Mouse (Mus musculus) neural tube, embryonic 12.5 days (tissue): ENCODE measurements around the gene Rpl23. TPM values are rescaled to one million over a fixed set of nuclear protein-coding genes. Genes with fewer than 3 reads are reported as not detected.
A peak's percentile ranks its signal among the peaks of the same experiment; 100 is the strongest.

Experiments
- ATAC-seq: fragments of 200-750 bp; cut with Nextera tagmentation; 2 replicates; pipeline ENCODE4 v1.8.0; 2017; ENCODE audit warnings: low read depth, mild to moderate bottlenecking, moderate TSS enrichment, moderate library complexity; ENCODE audit not compliant: low FRiP score
- H3K27ac ChIP-seq: fragments of 300-500 bp; sonication (generic); 2 replicates; pipeline ENCODE4 v1.5.1; 2016
- H3K27me3 ChIP-seq: fragments of 300-500 bp; sonication (generic); replicated peaks from 2 replicates; pipeline ENCODE4 v1.6.1; 2016; ENCODE audit warnings: mild to moderate bottlenecking
- H3K36me3 ChIP-seq: fragments of 300-500 bp; sonication (generic); 2 replicates; pipeline ENCODE4 v1.6.1; 2016; ENCODE audit warnings: mild to moderate bottlenecking
- H3K4me1 ChIP-seq: fragments of 300-500 bp; sonication (generic); 2 replicates; pipeline ENCODE4 v1.6.1; 2016
- H3K4me2 ChIP-seq: fragments of 300-500 bp; sonication (generic); replicated peaks from 2 replicates; pipeline ENCODE4 v1.6.1; 2016; ENCODE audit warnings: mild to moderate bottlenecking
- H3K4me3 ChIP-seq: fragments of 300-500 bp; sonication (generic); 2 replicates; pipeline ENCODE4 v1.5.1; 2016
- H3K9ac ChIP-seq: fragments of 300-500 bp; sonication (generic); 2 replicates; pipeline ENCODE4 v1.6.1; 2016; ENCODE audit warnings: mild to moderate bottlenecking
- H3K9me3 ChIP-seq: fragments of 300-500 bp; sonication (generic); 2 replicates; pipeline ENCODE4 v1.6.1; 2016; ENCODE audit warnings: mild to moderate bottlenecking
- WGBS: fragments of 180-500 bp; shearing (Covaris S2); methylation state at CpG from one replicate; pipeline ENCODE4 v1.1.7; 2016; 5-methylcytosine and 5-hydroxymethylcytosine counted together
- polyA plus RNA-seq: library from polyadenylated mRNA; unstranded; fragments of >200 nt; fragmentation: Nextera tagmentation; extraction: Ambion mirVana; gene quantifications from 2 replicates; pipeline ENCODE4 v1.2.1, GENCODE M21; 2016

Gene Rpl23
- polyA plus RNA-seq, 1 experiment from 2014 or later = 369 TPM

DNA sequence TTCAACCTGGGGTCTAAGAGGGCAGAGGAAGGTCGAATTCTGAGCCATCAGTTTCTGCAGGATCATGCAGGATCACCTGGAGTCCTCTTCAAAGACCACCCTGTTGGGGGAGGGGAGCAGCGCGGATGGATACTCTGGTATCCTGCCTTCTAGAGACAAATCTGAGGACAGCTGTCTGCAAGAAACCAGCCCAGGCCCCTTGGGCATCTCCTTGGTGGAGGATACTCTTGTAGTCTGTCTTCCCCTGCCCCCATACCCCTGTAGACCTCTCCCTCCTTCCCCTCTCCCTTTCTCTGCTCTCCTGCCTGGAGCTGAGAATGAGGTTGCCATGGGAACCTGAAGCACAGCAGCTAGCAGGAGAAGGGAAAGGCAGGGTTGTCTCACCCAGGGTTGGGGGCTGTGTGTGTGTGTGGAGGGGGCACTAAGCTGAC is 30.3 kb upstream of the Rpl23 start:
- Histone ChIP-seq H3K4me2 (peak overlapping the region; percentile 46), H3K36me3 (peaks cover 47% of the 10 kb centered on the region), H3K4me3 (no peak overlapping the region), H3K9me3 (no peaks in the 10 kb centered on the region), H3K27me3 (no peaks in the 10 kb centered on the region), H3K9ac (peak overlapping the region; percentile 36), H3K4me1 (peaks cover 53% of the 10 kb centered on the region), H3K27ac (peak overlapping the region; percentile 61)
- peak; percentile 85 for ATAC-seq
- WGBS = 32% methylated on average over 3 of the region's 3 CpGs

DNA sequence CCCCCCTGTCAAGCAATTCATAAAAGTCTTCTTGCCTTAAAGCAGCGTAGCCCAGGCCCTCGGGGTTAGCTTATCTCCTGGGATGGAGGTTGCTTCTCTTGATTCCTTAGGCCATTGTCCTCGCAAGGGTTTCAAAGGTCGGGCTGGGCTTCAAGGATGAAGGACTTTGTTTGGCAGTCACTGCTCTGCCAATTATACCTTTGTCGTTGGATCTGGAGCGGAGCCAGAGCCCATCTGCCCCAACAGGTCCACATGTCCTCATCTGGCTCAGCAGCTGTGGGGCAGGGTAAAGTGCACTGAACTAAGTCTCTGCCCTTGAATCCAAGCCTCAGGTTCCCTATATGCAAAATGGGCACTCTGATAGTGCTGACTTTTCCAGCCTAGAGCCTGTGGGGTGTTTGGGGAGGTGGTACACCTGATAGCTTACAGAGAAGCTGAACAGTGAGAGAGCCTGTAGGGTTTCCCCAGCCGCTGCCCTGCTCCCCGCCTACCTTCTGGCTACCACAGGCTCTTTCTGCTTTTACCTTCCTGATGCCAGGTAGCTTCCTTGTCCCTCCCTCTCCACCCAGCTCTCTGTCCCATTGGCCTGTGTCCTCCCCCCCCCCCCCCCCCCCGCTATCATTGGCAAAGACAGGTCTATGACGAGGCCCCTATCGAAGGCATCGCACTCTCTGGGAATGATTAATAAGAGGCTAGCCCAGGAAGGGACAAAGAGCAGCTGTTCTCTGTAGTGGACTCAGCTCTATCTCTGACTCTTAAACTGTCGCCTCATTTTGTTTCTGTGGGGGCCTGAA is 29.5 kb upstream of the Rpl23 start:
- Histone ChIP-seq H3K4me2 (peak overlapping the region; percentile 46), H3K9me3 (no peaks in the 10 kb centered on the region), H3K4me3 (no peak overlapping the region), H3K27me3 (no peaks in the 10 kb centered on the region), H3K9ac (peak overlapping the region; percentile 36; the same call in 1 of the 2 replicates), H3K27ac (peak overlapping the region; percentile 61), H3K4me1 (peaks cover 55% of the 10 kb centered on the region), H3K36me3 (peaks cover 49% of the 10 kb centered on the region)
- 33% methylated on average over 13 of the region's 13 CpGs for WGBS
- ATAC-seq = 0 out of 2 replicates have a peak, but pooled peaks have one; percentile 19

DNA sequence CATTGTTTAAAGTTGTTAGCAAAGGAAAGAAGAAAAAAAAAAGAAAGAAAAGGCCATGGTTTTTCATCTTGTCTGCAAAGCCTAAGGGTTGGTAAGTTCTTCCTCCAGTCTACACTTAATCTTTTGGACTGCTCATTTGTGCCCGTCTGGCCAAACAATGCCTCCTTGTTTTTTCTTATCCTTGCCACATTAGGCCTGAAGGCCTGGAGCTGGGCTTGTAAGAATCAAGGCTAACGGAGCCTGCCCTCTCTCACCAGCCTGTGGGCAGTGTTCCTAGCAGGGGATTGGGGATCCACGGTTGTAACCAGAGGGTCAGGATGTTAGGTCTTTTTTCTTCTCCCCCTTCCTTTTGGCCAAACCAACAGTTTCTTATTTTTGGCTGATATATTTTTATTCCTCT is 28.7 kb upstream of the Rpl23 start:
- Histone ChIP-seq H3K27me3 (no peaks in the 10 kb centered on the region), H3K4me1 (peaks cover 63% of the 10 kb centered on the region), H3K4me3 (no peak overlapping the region), H3K9ac (no peak overlapping the region), H3K9me3 (no peaks in the 10 kb centered on the region), H3K27ac (no peak overlapping the region), H3K4me2 (no peak overlapping the region), H3K36me3 (peaks cover 44% of the 10 kb centered on the region)
- WGBS = 28% methylated on average over 3 of the region's 3 CpGs
- ATAC-seq = no peak

DNA sequence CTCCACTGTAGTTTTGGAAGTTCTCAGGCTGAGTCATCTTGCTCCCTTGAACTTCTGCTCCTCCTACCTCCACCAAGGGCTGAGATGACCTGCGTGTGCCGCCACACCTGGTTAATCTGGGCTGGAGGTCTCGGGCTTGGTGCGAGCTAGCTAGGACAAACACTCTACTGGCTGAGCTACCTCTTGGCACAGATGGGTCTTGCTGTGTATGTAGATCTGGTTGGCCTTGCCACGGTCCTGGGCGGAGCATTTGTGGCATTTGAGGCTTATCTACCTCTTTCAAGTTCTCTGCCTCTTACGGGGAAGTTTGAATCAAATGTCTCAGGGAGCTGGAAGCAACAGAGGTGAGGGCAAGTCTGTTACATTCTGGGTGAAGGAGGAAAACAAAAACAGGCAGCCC is 28.1 kb upstream of the Rpl23 start:
- 91% methylated on average over 7 of the region's 7 CpGs for WGBS
- no peak overlapping the region for H3K4me3 ChIP-seq
- no peak overlapping the region for H3K27ac ChIP-seq
- peaks cover 38% of the 10 kb centered on the region for H3K36me3 ChIP-seq
- H3K9me3 ChIP-seq = no peaks in the 10 kb centered on the region
- no peak overlapping the region for H3K9ac ChIP-seq
- no peak for ATAC-seq
- H3K27me3 ChIP-seq = no peaks in the 10 kb centered on the region
- peaks cover 69% of the 10 kb centered on the region for H3K4me1 ChIP-seq
- no peak overlapping the region for H3K4me2 ChIP-seq

DNA sequence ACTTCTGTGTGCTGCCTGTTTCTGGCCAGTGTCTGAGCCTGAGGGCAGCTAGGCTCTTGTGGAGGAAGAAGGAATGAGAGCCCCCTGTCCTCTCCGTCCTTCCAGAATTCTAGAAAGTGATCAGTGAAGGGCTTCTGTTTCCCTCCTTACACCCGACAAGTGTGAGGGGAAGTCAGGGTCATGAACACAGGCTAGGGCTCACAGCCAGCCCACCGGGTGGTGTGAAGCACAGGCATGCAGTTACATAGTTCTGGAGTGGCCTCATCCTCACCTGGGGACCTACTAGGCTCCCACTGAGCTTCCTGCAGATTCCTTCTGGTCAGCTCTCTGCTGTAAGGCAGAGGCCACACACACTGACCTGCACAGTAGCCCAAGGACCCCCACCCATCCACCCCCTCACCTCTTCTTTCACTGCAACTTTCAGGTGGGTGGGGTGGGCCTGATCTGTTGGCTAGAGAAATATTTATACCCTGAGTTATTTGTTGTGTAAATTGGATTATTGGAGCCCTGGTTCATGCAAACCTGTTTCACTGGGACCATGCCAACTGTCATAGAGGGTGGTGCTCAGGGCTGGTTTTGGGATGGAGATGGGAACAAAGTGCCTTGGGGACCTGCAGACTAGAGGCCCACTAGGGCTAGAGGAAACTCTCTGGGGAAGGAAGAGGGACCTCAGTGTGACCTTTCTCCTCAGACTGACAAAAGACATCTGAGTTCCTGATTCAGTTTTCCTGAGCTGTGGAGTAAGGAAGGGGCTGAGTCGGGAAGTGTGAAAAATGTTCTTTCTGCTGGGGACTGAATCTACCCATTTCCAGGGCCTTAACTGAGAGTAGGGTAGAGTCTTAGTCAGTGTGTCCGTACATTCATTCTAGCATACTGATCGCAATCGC is 27.2 kb upstream of the Rpl23 start:
- H3K9ac ChIP-seq = no peak overlapping the region

DNA sequence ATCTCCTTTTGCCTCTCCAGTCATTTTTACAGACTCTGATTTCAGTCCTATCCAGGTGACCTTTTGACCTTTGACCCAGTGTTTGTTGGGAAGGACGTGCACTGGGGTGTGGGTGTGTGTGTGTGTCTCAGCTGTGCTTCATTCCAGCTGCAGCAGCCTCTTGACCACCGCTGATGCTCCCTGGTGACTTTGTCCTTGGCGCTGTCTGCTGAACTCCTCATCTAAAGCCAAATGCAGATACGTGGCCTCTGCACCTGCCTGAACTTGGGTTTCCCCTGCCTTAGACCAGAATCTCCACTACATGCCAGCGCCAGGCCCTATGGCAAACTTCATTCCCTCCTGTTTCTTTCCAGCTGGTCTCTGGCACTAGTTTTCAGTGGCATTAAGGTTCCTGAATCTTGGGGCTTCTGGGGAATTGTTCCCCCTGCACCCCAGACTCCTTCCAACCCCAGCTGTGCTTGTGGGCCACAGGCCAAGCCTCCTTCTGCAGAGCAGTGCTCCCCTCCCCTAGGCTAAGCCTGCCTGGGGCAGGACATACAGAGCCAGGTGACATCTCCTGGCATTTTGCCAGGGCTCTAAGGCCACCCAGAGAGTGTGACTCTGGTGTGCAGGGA is 26.5 kb upstream of the Rpl23 start:
- no peak for ATAC-seq
- peaks cover 85% of the 10 kb centered on the region for H3K4me1 ChIP-seq
- H3K9ac ChIP-seq = no peak overlapping the region
- WGBS = 48% methylated on average over 5 of the region's 5 CpGs
- no peaks in the 10 kb centered on the region for H3K27me3 ChIP-seq
- H3K4me2 ChIP-seq = peak overlapping the region; percentile 25; the same call in 1 of the 2 replicates
- no peaks in the 10 kb centered on the region for H3K9me3 ChIP-seq
- H3K27ac ChIP-seq = peak overlapping the region; percentile 42; the same call in 1 of the 2 replicates
- no peak overlapping the region for H3K4me3 ChIP-seq
- peaks cover 29% of the 10 kb centered on the region for H3K36me3 ChIP-seq

More for the DNA sequence above, 27.2 kb upstream of the Rpl23 start:
- Histone ChIP-seq H3K4me3 (no peak overlapping the region), H3K4me1 (peaks cover 78% of the 10 kb centered on the region), H3K4me2 (0 out of 2 replicates have a peak overlapping the region, but pooled peaks have one; percentile 25), H3K36me3 (peaks cover 29% of the 10 kb centered on the region), H3K27me3 (no peaks in the 10 kb centered on the region), H3K9me3 (no peaks in the 10 kb centered on the region), H3K27ac (no peak overlapping the region)
- 78% methylated on average over 7 of the region's 7 CpGs for WGBS
- no peak for ATAC-seq

DNA sequence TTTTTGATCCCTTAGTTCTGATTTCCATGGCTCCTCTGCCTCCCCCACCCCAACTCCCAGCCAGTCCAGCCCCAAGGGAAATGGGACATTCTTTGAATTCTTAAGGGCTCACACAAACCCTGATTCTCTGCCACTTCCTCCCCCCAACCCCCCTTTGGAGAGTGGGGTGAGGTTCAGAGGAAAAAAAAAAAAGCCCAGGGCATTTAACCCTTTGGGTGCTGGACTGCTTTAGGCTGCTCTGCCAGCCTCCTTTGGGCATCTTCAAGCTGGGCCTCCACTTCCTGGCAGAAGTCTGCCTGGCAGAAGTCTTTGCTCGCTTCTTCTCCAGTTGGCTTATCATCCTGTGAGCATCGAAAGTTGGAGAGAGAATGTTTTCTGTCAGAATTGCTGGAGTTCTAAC is 25.9 kb upstream of the Rpl23 start:
- peaks cover 82% of the 10 kb centered on the region for H3K4me1 ChIP-seq
- WGBS = 75% methylated on average over 2 of the region's 2 CpGs
- H3K9me3 ChIP-seq = no peaks in the 10 kb centered on the region
- no peaks in the 10 kb centered on the region for H3K27me3 ChIP-seq
- H3K4me2 ChIP-seq = peak overlapping the region; percentile 25; the same call in 1 of the 2 replicates
- H3K27ac ChIP-seq = no peak overlapping the region
- ATAC-seq = no peak
- no peak overlapping the region for H3K4me3 ChIP-seq
- H3K9ac ChIP-seq = no peak overlapping the region
- H3K36me3 ChIP-seq = peaks cover 24% of the 10 kb centered on the region

DNA sequence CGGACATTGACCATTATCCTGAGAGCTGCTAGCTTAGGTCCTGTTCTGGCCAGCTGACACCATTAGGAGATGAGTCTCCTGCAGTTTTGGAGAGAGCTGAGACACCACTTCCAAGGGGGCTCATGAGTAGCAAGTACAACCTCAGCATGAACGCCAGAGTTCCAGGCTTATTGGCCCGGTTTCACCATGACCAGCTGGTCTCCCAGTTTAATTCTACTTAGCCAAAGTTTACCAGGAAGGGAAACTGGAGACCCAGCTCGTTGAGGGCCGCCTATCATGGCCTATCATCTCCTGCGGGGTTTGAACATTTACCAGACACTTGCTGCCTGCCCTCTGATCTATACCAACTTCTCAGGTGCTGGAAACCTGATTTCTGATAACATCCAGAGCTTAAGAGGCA is 25.4 kb upstream of the Rpl23 start:
- 52% methylated on average over 6 of the region's 6 CpGs for WGBS
- H3K9ac ChIP-seq = no peak overlapping the region
- H3K4me1 ChIP-seq = peaks cover 79% of the 10 kb centered on the region
- H3K27ac ChIP-seq = no peak overlapping the region
- no peaks in the 10 kb centered on the region for H3K27me3 ChIP-seq
- no peak for ATAC-seq
- H3K4me3 ChIP-seq = no peak overlapping the region
- H3K36me3 ChIP-seq = peaks cover 22% of the 10 kb centered on the region
- H3K9me3 ChIP-seq = no peaks in the 10 kb centered on the region
- H3K4me2 ChIP-seq = peak overlapping the region; percentile 25; the same call in 1 of the 2 replicates

DNA sequence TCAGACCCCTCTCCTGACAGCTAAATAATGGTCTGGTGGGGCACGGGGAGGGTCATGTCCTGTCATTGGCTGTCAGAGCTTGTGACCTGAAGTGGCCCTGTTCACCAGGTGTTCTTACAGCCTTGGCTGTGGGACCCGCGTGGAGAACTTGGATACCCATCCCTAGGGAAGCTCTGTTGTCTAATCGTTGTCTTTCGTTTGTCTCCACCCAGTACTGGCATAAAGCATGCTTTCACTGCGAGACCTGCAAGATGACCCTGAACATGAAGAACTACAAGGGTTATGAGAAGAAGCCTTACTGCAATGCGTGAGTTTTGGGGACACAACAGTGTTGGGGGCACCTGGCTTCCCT is 24.4 kb upstream of the Rpl23 start:
- Histone ChIP-seq H3K4me3 (no peak overlapping the region), H3K4me2 (peak overlapping the region; percentile 47), H3K27me3 (no peaks in the 10 kb centered on the region), H3K27ac (no peak overlapping the region), H3K9ac (no peak overlapping the region), H3K9me3 (no peaks in the 10 kb centered on the region), H3K4me1 (peaks cover 79% of the 10 kb centered on the region), H3K36me3 (peaks cover 22% of the 10 kb centered on the region)
- WGBS = 75% methylated on average over 7 of the region's 7 CpGs
- ATAC-seq = no peak

DNA sequence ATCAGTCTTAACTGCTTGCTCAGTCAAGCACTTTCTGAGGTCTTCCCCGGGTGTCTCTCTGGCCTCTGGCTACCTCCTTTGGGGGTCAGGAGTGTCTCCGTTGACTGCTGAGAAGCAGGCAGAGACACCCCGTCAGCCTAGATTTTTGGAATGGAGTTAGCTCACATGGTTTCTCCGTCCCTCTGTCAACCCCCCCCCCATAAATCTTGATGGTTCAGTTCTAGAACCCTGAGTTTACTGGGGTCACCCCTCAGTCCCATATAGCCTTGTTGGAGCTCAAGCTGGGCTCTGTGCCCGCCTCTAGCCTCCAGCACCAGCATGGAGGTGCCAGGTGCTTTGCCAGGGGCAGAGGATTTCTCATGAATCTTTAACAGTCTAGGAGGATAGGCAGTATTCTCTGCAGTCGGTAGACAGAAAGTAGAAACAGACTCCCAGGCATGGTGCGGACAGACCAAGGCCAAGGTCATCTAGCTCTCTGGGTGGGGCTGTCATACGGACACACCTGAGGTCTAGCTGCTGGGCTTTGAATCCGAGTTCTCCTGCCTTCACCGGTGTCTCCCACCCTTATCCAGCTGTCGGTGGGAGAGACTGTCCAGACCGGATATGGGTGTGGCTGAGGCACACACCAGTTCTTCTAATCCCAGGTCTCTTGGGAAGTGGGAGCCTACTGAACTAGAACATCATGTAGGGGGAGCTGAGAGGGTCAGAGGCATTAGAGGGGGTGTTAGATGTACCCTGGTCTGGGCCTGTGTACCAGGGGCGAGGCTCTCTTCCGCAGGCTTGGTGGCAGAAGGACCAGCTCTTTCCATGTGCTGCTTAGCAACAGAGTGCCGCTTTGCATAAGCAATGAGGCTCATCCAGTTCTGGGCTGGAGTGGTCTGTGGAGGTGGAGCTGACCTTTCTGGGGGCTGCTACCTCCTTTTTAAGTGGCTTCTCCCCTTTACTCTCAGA is 23.7 kb upstream of the Rpl23 start:
- Histone ChIP-seq H3K27ac (0 out of 2 replicates have a peak overlapping the region, but pooled peaks have one; percentile 3), H3K9ac (no peak overlapping the region), H3K4me3 (no peak overlapping the region), H3K36me3 (peaks cover 22% of the 10 kb centered on the region), H3K9me3 (no peaks in the 10 kb centered on the region), H3K27me3 (no peaks in the 10 kb centered on the region), H3K4me1 (peaks cover 79% of the 10 kb centered on the region), H3K4me2 (peak overlapping the region; percentile 47)
- ATAC-seq = peak; percentile 31; the same call in 1 of the 2 replicates
- WGBS = 52% methylated on average over 15 of the region's 15 CpGs
